Mouse (Mus musculus): ENCODE data around the gene Dock9. TPM values are rescaled to one million over a fixed set of nuclear protein-coding genes. Genes with fewer than 3 reads are reported as not detected.

The Dock9 gene
- polyA plus RNA-seq, 1 experiment: 5.2 TPM

- 86% methylated on average over 3 of the region's 3 CpGs for whole genome bisulfite sequencing
- TF ChIP-seq POLR2A (IDR thresholded peaks at IDR 0.05; ENCODE audit: borderline replicate concordance, control insufficient read depth, low read depth, low read length) (no peak), CTCF (IDR thresholded peaks at IDR 0.05; ENCODE audit: control insufficient read depth, insufficient read depth, low read length) (no peak)
- Histone ChIP-seq H3K27ac (ENCODE audit: control insufficient read depth, insufficient read depth, low read depth, low read length, poor library complexity) (no peak overlapping the region), H3K4me1 (ENCODE audit: control insufficient read depth, insufficient read depth, low read length) (no peaks in the 10 kb centered on the region; the same call in 1 of the 2 replicates), H3K4me3 (replicated peaks; ENCODE audit: control insufficient read depth, low read depth, low read length) (no peak overlapping the region)
These were observed 175.8 kb downstream of the Dock9 start for GRCm38 (mm10) chr14:121621806-121622205.

- WGBS: 83% methylated on average over 3 of the region's 3 CpGs
- Histone ChIP-seq H3K4me1 (ENCODE audit: control insufficient read depth, insufficient read depth, low read length) (no peaks in the 10 kb centered on the region; the same call in 1 of the 2 replicates), H3K27ac (ENCODE audit: control insufficient read depth, insufficient read depth, low read depth, low read length, poor library complexity) (no peak overlapping the region), H3K4me3 (replicated peaks; ENCODE audit: control insufficient read depth, low read depth, low read length) (no peak overlapping the region)
- TF ChIP-seq POLR2A (IDR thresholded peaks at IDR 0.05; ENCODE audit: borderline replicate concordance, control insufficient read depth, low read depth, low read length) (no peak), CTCF (IDR thresholded peaks at IDR 0.05; ENCODE audit: control insufficient read depth, insufficient read depth, low read length) (no peak)
These were observed 177.1 kb downstream of the Dock9 start for GRCm38 (mm10) chr14:121620567-121620966.

GRCm38 (mm10) chr14:121620157-121620556 is 177.5 kb downstream of the Dock9 start:
- Histone ChIP-seq H3K4me1 (ENCODE audit: control insufficient read depth, insufficient read depth, low read length) (no peaks in the 10 kb centered on the region; the same call in 1 of the 2 replicates), H3K4me3 (replicated peaks; ENCODE audit: control insufficient read depth, low read depth, low read length) (no peak overlapping the region), H3K27ac (ENCODE audit: control insufficient read depth, insufficient read depth, low read depth, low read length, poor library complexity) (no peak overlapping the region)
- WGBS: 100% methylated on average over 7 of the region's 7 CpGs
- no peak for TF ChIP-seq CTCF (IDR thresholded peaks at IDR 0.05; ENCODE audit: control insufficient read depth, insufficient read depth, low read length)
- no peak for TF ChIP-seq POLR2A (IDR thresholded peaks at IDR 0.05; ENCODE audit: borderline replicate concordance, control insufficient read depth, low read depth, low read length)

GRCm38 (mm10) chr14:121617645-121618390 is 179.8 kb downstream of the Dock9 start:
- Histone ChIP-seq H3K4me3 (replicated peaks; ENCODE audit: control insufficient read depth, low read depth, low read length) (no peak overlapping the region), H3K27ac (ENCODE audit: control insufficient read depth, insufficient read depth, low read depth, low read length, poor library complexity) (no peak overlapping the region), H3K4me1 (ENCODE audit: control insufficient read depth, insufficient read depth, low read length) (no peaks in the 10 kb centered on the region; the same call in 1 of the 2 replicates)
- no peak for TF ChIP-seq POLR2A (IDR thresholded peaks at IDR 0.05; ENCODE audit: borderline replicate concordance, control insufficient read depth, low read depth, low read length)
- TF ChIP-seq CTCF (IDR thresholded peaks at IDR 0.05; ENCODE audit: control insufficient read depth, insufficient read depth, low read length): no peak
- WGBS: 78% methylated on average over 4 of the region's 4 CpGs

- WGBS: 69% methylated on average over 10 of the region's 10 CpGs
- Histone ChIP-seq H3K4me1 (ENCODE audit: control insufficient read depth, insufficient read depth, low read length) (no peaks in the 10 kb centered on the region), H3K27ac (ENCODE audit: control insufficient read depth, insufficient read depth, low read depth, low read length, poor library complexity) (no peak overlapping the region), H3K4me3 (replicated peaks; ENCODE audit: control insufficient read depth, low read depth, low read length) (no peak overlapping the region)
- no peak for TF ChIP-seq CTCF (IDR thresholded peaks at IDR 0.05; ENCODE audit: control insufficient read depth, insufficient read depth, low read length)
- no peak for TF ChIP-seq POLR2A (IDR thresholded peaks at IDR 0.05; ENCODE audit: borderline replicate concordance, control insufficient read depth, low read depth, low read length)
These were observed 182.2 kb downstream of the Dock9 start for GRCm38 (mm10) chr14:121615431-121615830.

- no peak overlapping the region for H3K4me3 ChIP-seq (replicated peaks; ENCODE audit: control insufficient read depth, low read depth, low read length)
- H3K4me1 ChIP-seq (ENCODE audit: control insufficient read depth, insufficient read depth, low read length): no peaks in the 10 kb centered on the region
- TF ChIP-seq CTCF (IDR thresholded peaks at IDR 0.05; ENCODE audit: control insufficient read depth, insufficient read depth, low read length) (no peak), POLR2A (IDR thresholded peaks at IDR 0.05; ENCODE audit: borderline replicate concordance, control insufficient read depth, low read depth, low read length) (no peak)
- 73% methylated on average over 6 of the region's 6 CpGs for WGBS
- no peak overlapping the region for H3K27ac ChIP-seq (ENCODE audit: control insufficient read depth, insufficient read depth, low read depth, low read length, poor library complexity)
These were observed 183.0 kb downstream of the Dock9 start for GRCm38 (mm10) chr14:121614461-121615170.

GRCm38 (mm10) chr14:121613490-121613889 is 184.1 kb downstream of the Dock9 start:
- 79% methylated on average over 3 of the region's 3 CpGs for WGBS
- no peak overlapping the region for H3K27ac ChIP-seq (ENCODE audit: control insufficient read depth, insufficient read depth, low read depth, low read length, poor library complexity)
- no peak overlapping the region for H3K4me3 ChIP-seq (replicated peaks; ENCODE audit: control insufficient read depth, low read depth, low read length)
- H3K4me1 ChIP-seq (ENCODE audit: control insufficient read depth, insufficient read depth, low read length): no peaks in the 10 kb centered on the region
- no peak for TF ChIP-seq CTCF (IDR thresholded peaks at IDR 0.05; ENCODE audit: control insufficient read depth, insufficient read depth, low read length)
- TF ChIP-seq POLR2A (IDR thresholded peaks at IDR 0.05; ENCODE audit: borderline replicate concordance, control insufficient read depth, low read depth, low read length): no peak

- Histone ChIP-seq H3K4me1 (ENCODE audit: control insufficient read depth, insufficient read depth, low read length) (no peaks in the 10 kb centered on the region), H3K27ac (ENCODE audit: control insufficient read depth, insufficient read depth, low read depth, low read length, poor library complexity) (no peak overlapping the region), H3K4me3 (replicated peaks; ENCODE audit: control insufficient read depth, low read depth, low read length) (no peak overlapping the region)
- WGBS: 88% methylated on average over 4 of the region's 4 CpGs
- TF ChIP-seq CTCF (IDR thresholded peaks at IDR 0.05; ENCODE audit: control insufficient read depth, insufficient read depth, low read length) (no peak), POLR2A (IDR thresholded peaks at IDR 0.05; ENCODE audit: borderline replicate concordance, control insufficient read depth, low read depth, low read length) (no peak)
These were observed 184.7 kb downstream of the Dock9 start for GRCm38 (mm10) chr14:121612926-121613325.
